Mouse (Mus musculus) embryonic fibroblast, embryonic 13.5 days (primary cell): ENCODE results near the gene Cpd. TPM values are rescaled to one million over a fixed set of nuclear protein-coding genes. Genes with fewer than 3 reads are reported as not detected.

Experiments used
- H3K27ac ChIP-seq: 2 replicates; pipeline ENCODE4 v1.5.1; 2012; ENCODE audit warnings: low read length, control low read depth, inconsistent platforms; ENCODE audit not compliant: insufficient read depth
- H3K4me1 ChIP-seq: 2 replicates; pipeline ENCODE4 v1.6.1; 2011; ENCODE audit warnings: low read length; ENCODE audit not compliant: control insufficient read depth, insufficient read depth
- H3K4me3 ChIP-seq: 2 replicates; pipeline ENCODE4 v1.5.1; 2011; ENCODE audit warnings: mild to moderate bottlenecking, control low read depth, low read length; ENCODE audit not compliant: insufficient read depth
- CTCF ChIP-seq: IDR thresholded peaks from 2 replicates; pipeline ENCODE4 v1.5.1; 2011; ENCODE audit warnings: mild to moderate bottlenecking, control low read depth, low read length, moderate library complexity, borderline replicate concordance; ENCODE audit not compliant: insufficient read depth
- POLR2A ChIP-seq: IDR thresholded peaks from 2 replicates; pipeline ENCODE4 v1.6.1; 2011; ENCODE audit warnings: low read depth, mild to moderate bottlenecking, control low read depth, low read length, moderate library complexity
- polyA plus RNA-seq: library from polyadenylated mRNA; stranded (reverse); fragments of >200 nt; gene quantifications from 2 replicates; pipeline ENCODE4 v1.2.4, GENCODE M21; 2011; ENCODE audit warnings: low read depth; ENCODE audit not compliant: missing spikeins, insufficient read length

The Cpd gene
- polyA plus RNA-seq, 1 experiment = 57.7 TPM

- no peak overlapping the region for H3K4me3 ChIP-seq
- H3K4me1 ChIP-seq = no peaks in the 10 kb centered on the region
- TF ChIP-seq POLR2A (no peak), CTCF (no peak)
- no peak overlapping the region for H3K27ac ChIP-seq
These were observed 27.0 kb upstream of the Cpd start for GRCm38 (mm10) chr11:76873865-76874264.

- no peak overlapping the region for H3K4me3 ChIP-seq
- TF ChIP-seq CTCF (no peak), POLR2A (no peak)
- H3K27ac ChIP-seq = no peak overlapping the region
- H3K4me1 ChIP-seq = no peaks in the 10 kb centered on the region
These were observed 25.9 kb upstream of the Cpd start for GRCm38 (mm10) chr11:76872556-76873234.

- no peak for TF ChIP-seq POLR2A
- TF ChIP-seq CTCF = no peak
- Histone ChIP-seq H3K4me1 (no peaks in the 10 kb centered on the region), H3K27ac (no peak overlapping the region), H3K4me3 (no peak overlapping the region)
These were observed 14.4 kb upstream of the Cpd start for GRCm38 (mm10) chr11:76861185-76861584.

- TF ChIP-seq CTCF = no peak
- H3K4me3 ChIP-seq = no peak overlapping the region
- H3K27ac ChIP-seq = no peak overlapping the region
- peaks cover 7% of the 10 kb centered on the region; the same call in 1 of the 2 replicates for H3K4me1 ChIP-seq
These were observed 12.4 kb upstream of the Cpd start for GRCm38 (mm10) chr11:76859261-76859660.

- TF ChIP-seq POLR2A (no peak), CTCF (no peak)
- Histone ChIP-seq H3K4me3 (no peak overlapping the region), H3K27ac (no peak overlapping the region), H3K4me1 (peaks cover 7% of the 10 kb centered on the region; the same call in 1 of the 2 replicates)
These were observed 12.0 kb upstream of the Cpd start for GRCm38 (mm10) chr11:76858781-76859180.

GRCm38 (mm10) chr11:76857111-76857510, 10.3 kb upstream of the Cpd start:
- no peak for TF ChIP-seq POLR2A
- TF ChIP-seq CTCF = no peak
- peaks cover 7% of the 10 kb centered on the region; the same call in 1 of the 2 replicates for H3K4me1 ChIP-seq
- no peak overlapping the region for H3K4me3 ChIP-seq
- no peak overlapping the region for H3K27ac ChIP-seq

- no peak for TF ChIP-seq POLR2A
- no peak for TF ChIP-seq CTCF
- peaks cover 7% of the 10 kb centered on the region; the same call in 1 of the 2 replicates for H3K4me1 ChIP-seq
- no peak overlapping the region for H3K4me3 ChIP-seq
- H3K27ac ChIP-seq = no peak overlapping the region
These were observed 9.8 kb upstream of the Cpd start for GRCm38 (mm10) chr11:76856601-76857000.

- 0 out of 2 replicates have a peak overlapping the region, but pooled peaks have one; percentile 3 for H3K27ac ChIP-seq
- TF ChIP-seq POLR2A (no peak), CTCF (no peak)
- no peak overlapping the region for H3K4me3 ChIP-seq
- peaks cover 7% of the 10 kb centered on the region; the same call in 1 of the 2 replicates for H3K4me1 ChIP-seq
These were observed 7.9 kb upstream of the Cpd start for GRCm38 (mm10) chr11:76854475-76855341.

- TF ChIP-seq POLR2A (no peak), CTCF (no peak)
- Histone ChIP-seq H3K27ac (no peak overlapping the region), H3K4me3 (no peak overlapping the region), H3K4me1 (peaks cover 10% of the 10 kb centered on the region)
These were observed 4.7 kb upstream of the Cpd start for GRCm38 (mm10) chr11:76851512-76851911.

GRCm38 (mm10) chr11:76849596-76849995, 2.8 kb upstream of the Cpd start:
- no peak overlapping the region for H3K4me3 ChIP-seq
- TF ChIP-seq POLR2A (no peak), CTCF (no peak)
- no peak overlapping the region for H3K27ac ChIP-seq
- H3K4me1 ChIP-seq = peaks cover 4% of the 10 kb centered on the region; the same call in 1 of the 2 replicates
